Mouse (Mus musculus): ENCODE results near the gene Epp13.
"Not testable (repeated sequence)": the region's sequence is repeated elsewhere in the genome, so short reads cannot be mapped to it uniquely, and the experiment has no call there.

DNA sequence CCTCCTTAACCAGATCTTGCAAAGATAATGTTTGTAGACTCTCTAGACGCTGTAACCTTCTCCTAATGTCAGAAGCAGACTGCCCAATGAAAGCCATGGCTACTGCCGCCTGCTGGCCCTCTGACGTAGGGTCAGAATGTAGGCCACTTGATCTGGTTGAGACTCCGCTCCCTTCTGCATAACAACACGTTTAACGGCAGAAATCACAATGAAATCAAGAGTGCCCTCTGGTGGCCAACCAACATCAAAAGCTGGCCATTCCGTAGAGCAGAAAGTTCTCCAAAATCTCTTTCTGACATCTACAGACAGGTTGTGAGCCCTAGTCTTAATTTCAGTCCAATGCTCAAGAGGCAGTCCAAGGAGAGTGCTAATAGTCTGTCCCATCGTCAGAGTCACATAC is 24.0 kb upstream of the Epp13 start:
- not testable (repeated sequence) for TF ChIP-seq CTCF (IDR thresholded peaks at IDR 0.05; ENCODE audit: borderline replicate concordance, insufficient read depth, low read length); POLR2A (IDR thresholded peaks at IDR 0.05; ENCODE audit: low read depth, low read length)
